16 mouse cellular contexts compared by ENCODE assay signal in the genomic region with DNA sequence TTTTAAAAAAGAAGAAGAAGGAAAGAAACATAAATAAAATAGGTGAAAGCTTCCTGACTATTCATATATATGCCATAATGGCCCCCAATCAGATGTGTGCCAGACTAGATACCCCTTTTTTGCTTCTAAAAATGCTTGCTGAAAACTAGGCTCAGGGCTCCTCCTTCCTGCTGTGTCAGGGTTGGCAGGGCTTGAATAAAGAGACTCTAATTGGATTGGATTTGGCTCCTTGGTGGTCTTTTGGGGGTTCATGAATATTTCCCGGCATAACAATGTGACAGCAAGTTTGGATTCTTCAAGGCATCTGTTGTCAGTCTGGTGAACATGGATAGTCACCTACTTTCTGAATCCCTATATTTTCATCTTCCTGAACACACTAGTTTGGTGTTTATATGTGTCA.
"Had no signal": no experiment of that assay in that cellular context is flagged by ENCODE, and none has a peak within 500 bp of the region (broad histone marks: within the 10 kb centered on the region; RNA-seq: fewer than 3 reads in every experiment).

No protein-coding gene starts in this region.

- H3K27me3 ChIP-seq: liver, embryonic 12.5 days; lung, embryonic 15.5 days; megakaryocyte, embryonic 14.5 days; neural tube, embryonic 12.5 days; stomach, embryonic 15.5 days had no signal

- H3K36me3 ChIP-seq: limb, embryonic 10.5 days; liver, embryonic 12.5 days; lung, embryonic 15.5 days; neural tube, embryonic 12.5 days; stomach, embryonic 15.5 days had no signal

- H3K4me1 ChIP-seq: limb, embryonic 10.5 days; liver, embryonic 12.5 days; lung, embryonic 15.5 days; megakaryocyte, embryonic 14.5 days; neural tube, embryonic 12.5 days; stomach, embryonic 15.5 days had no signal

- H3K9ac ChIP-seq: liver, embryonic 12.5 days; lung, embryonic 15.5 days; neural tube, embryonic 12.5 days; stomach, embryonic 15.5 days had no signal

- H3K4me2 ChIP-seq: liver, embryonic 12.5 days; lung, embryonic 15.5 days; neural tube, embryonic 12.5 days; stomach, embryonic 15.5 days had no signal

- DNase-seq: kidney, adult 11 months; kidney, adult 9 months; kidney, postnatal 36 days; layer of hippocampus, adult 9-11 months; lung, postnatal 14 days; right cerebral cortex, postnatal 14 days; thymus, adult 2 months; thymus, postnatal 25 days had no signal

- H3K27ac ChIP-seq: kidney, postnatal 0 days; limb, embryonic 10.5 days; liver, embryonic 12.5 days; lung, embryonic 15.5 days; macrophage; neural tube, embryonic 12.5 days; stomach, embryonic 15.5 days had no signal

- H3K4me3 ChIP-seq: limb, embryonic 10.5 days; liver, embryonic 12.5 days; lung, embryonic 15.5 days; megakaryocyte, embryonic 14.5 days; neural tube, embryonic 12.5 days; stomach, embryonic 15.5 days had no signal

- ATAC-seq: liver, embryonic 12.5 days had no signal

- H3K9me3 ChIP-seq: limb, embryonic 10.5 days; liver, embryonic 12.5 days; lung, embryonic 15.5 days; megakaryocyte, embryonic 14.5 days; neural tube, embryonic 12.5 days; stomach, embryonic 15.5 days had no signal
